Mouse (Mus musculus): ENCODE results near the gene Slc38a8.

DNA sequence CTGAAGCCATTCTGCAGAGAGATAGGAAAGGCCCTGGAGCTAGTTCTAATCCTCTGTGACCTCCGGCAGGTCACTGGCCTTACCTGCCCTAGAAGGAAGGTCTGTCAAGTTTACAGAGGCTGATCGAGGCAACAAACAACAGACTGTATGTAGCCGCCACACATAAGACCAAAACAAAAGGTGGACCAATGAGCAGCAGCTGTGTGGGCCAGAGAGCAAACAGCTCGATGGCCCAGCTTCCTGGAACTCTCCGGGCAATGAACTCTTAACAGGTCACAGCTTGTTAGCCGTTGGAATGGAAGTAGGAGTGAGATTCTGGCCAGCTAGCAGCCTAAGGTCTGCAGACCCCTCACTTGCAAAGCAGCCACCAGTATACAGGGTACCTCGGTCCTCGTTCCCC is 71.2 kb downstream of the Slc38a8 start:
- TF ChIP-seq GATA2 (IDR thresholded peaks at IDR 0.05; ENCODE audit: borderline replicate concordance, low read depth, low read length): no peak
- TF ChIP-seq GATA1 (IDR thresholded peaks at IDR 0.05; ENCODE audit: borderline replicate concordance, low read length): no peak
- no peak for TF ChIP-seq CTCF (IDR thresholded peaks at IDR 0.05; ENCODE audit: low read depth, low read length)
- TF ChIP-seq TAL1 (conservative IDR thresholded peaks at IDR 0.05; ENCODE audit: low read depth, low read length): no peak
- TF ChIP-seq POLR2AphosphoS5 (IDR thresholded peaks at IDR 0.05; ENCODE audit: insufficient replicate concordance, low read depth, low read length): no peak

All from G1E (cell line).